Mouse (Mus musculus) liver, embryonic 11.5 days (tissue): Measurements from ENCODE around the gene Sertad2. TPM values are rescaled to one million over a fixed set of nuclear protein-coding genes. Genes with fewer than 3 reads are reported as not detected.
A peak's percentile ranks its signal among the peaks of the same experiment; 100 is the strongest.

Source experiments
- ATAC-seq: fragments of 200-750 bp; cut with Nextera tagmentation; replicated peaks from 2 replicates; pipeline ENCODE4 v1.8.0; 2017; ENCODE audit warnings: moderate number of reproducible peaks, mild to moderate bottlenecking, moderate TSS enrichment, moderate library complexity; ENCODE audit not compliant: low FRiP score
- DNase-seq: peaks from one replicate; pipeline ENCODE4 v3.0.0-alpha.2; 2017; ENCODE audit warnings: low spot score
- H3K27ac ChIP-seq: fragments of 300-500 bp; sonication (generic); 2 replicates; pipeline ENCODE4 v1.5.1; 2014; ENCODE audit warnings: mild to moderate bottlenecking, low read depth, low read length, control low read depth
- H3K27me3 ChIP-seq: fragments of 300-500 bp; sonication (generic); replicated peaks from 2 replicates; pipeline ENCODE4 v1.6.1; 2014; ENCODE audit warnings: low read length, mixed read lengths; ENCODE audit not compliant: control insufficient read depth, insufficient read depth
- H3K36me3 ChIP-seq: fragments of 300-500 bp; sonication (generic); 2 replicates; pipeline ENCODE4 v1.6.1; 2014; ENCODE audit warnings: mild to moderate bottlenecking, low read length, moderate library complexity, mixed read lengths; ENCODE audit not compliant: control insufficient read depth, insufficient read depth
- H3K4me1 ChIP-seq: fragments of 300-500 bp; sonication (generic); replicated peaks from 2 replicates; pipeline ENCODE4 v1.6.1; 2014; ENCODE audit warnings: low read length, mixed read lengths; ENCODE audit not compliant: control insufficient read depth, insufficient read depth
- H3K4me2 ChIP-seq: fragments of 300-500 bp; sonication (generic); 2 replicates; pipeline ENCODE4 v1.6.1; 2014; ENCODE audit warnings: mild to moderate bottlenecking, control low read depth, moderate library complexity
- H3K4me3 ChIP-seq: fragments of 300-500 bp; sonication (generic); 2 replicates; pipeline ENCODE4 v1.5.1; 2014; ENCODE audit warnings: low read depth, low read length, control low read depth
- H3K9ac ChIP-seq: fragments of 300-500 bp; sonication (generic); 2 replicates; pipeline ENCODE4 v1.6.1; 2014; ENCODE audit warnings: low read depth, low read length, control low read depth
- H3K9me3 ChIP-seq: fragments of 300-500 bp; sonication (generic); 2 replicates; pipeline ENCODE4 v1.6.1; 2016; ENCODE audit warnings: low read length, inconsistent platforms, mixed read lengths; ENCODE audit not compliant: control insufficient read depth
- WGBS: fragments of 180-500 bp; shearing (Covaris S2); extraction: QIAGEN DNeasy Blood & Tissue Kit; methylation state at CpG from one replicate; pipeline ENCODE4 v1.1.7; 2014; 5-methylcytosine and 5-hydroxymethylcytosine counted together
- polyA plus RNA-seq: library from polyadenylated mRNA; unstranded; fragments of >200 nt; fragmentation: Nextera tagmentation; extraction: Ambion mirVana; gene quantifications from 2 replicates; pipeline ENCODE4 v1.2.1, GENCODE M21; 2014

The Sertad2 gene
- polyA plus RNA-seq, 1 experiment from 2014 or later, result 16.2 TPM

GRCm38 (mm10) chr11:20643161-20643560, 100.1 kb downstream of the Sertad2 start:
- 68% methylated on average over 5 of the region's 5 CpGs for WGBS
- H3K27ac ChIP-seq, result no peak overlapping the region
- no peak overlapping the region for H3K9ac ChIP-seq
- no peak overlapping the region for H3K4me2 ChIP-seq
- peaks cover 42% of the 10 kb centered on the region for H3K4me1 ChIP-seq
- no peak overlapping the region for H3K4me3 ChIP-seq
- no peaks in the 10 kb centered on the region for H3K9me3 ChIP-seq
- ATAC-seq, result no peak
- no peaks in the 10 kb centered on the region for H3K27me3 ChIP-seq
- H3K36me3 ChIP-seq, result peaks cover 5% of the 10 kb centered on the region
- no peak for DNase-seq

- Histone ChIP-seq H3K4me2 (no peak overlapping the region), H3K4me3 (no peak overlapping the region), H3K9me3 (no peaks in the 10 kb centered on the region), H3K4me1 (peaks cover 37% of the 10 kb centered on the region), H3K27ac (no peak overlapping the region), H3K27me3 (no peaks in the 10 kb centered on the region), H3K36me3 (peaks cover 9% of the 10 kb centered on the region), H3K9ac (no peak overlapping the region)
- 71% methylated on average over 1 of the region's 1 CpGs for WGBS
- ATAC-seq (no peak), DNase-seq (no peak)
These were observed 101.1 kb downstream of the Sertad2 start for GRCm38 (mm10) chr11:20644166-20644565.

DNA sequence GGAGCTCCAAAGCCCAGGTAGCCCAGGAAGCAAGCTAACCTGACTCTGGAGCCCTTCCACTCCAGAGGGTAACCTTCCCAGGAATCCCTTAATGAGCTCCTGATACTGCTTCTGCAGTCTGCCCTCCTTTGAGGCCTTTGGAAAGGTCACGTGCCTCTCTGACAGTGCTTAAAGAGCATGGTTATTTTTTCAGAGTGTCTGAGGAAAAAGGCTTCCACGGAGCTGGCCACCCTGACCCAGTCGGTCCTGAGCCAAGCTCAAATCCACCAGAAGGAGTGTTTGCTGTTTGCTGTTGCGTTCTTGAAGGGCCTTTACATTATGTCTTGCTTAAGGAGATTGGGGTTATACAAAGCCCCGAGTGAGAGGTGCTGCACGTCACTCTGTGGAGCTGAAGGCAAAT, 101.8 kb downstream of the Sertad2 start:
- no peak overlapping the region for H3K4me2 ChIP-seq
- DNase-seq (no peak), ATAC-seq (no peak)
- H3K4me3 ChIP-seq, result no peak overlapping the region
- peaks cover 11% of the 10 kb centered on the region for H3K36me3 ChIP-seq
- no peaks in the 10 kb centered on the region for H3K9me3 ChIP-seq
- H3K9ac ChIP-seq, result no peak overlapping the region
- no peaks in the 10 kb centered on the region for H3K27me3 ChIP-seq
- no peak overlapping the region for H3K27ac ChIP-seq
- whole genome bisulfite sequencing, result 60% methylated on average over 6 of the region's 6 CpGs
- peaks cover 31% of the 10 kb centered on the region for H3K4me1 ChIP-seq

GRCm38 (mm10) chr11:20645521-20645920, 102.5 kb downstream of the Sertad2 start:
- peaks cover 25% of the 10 kb centered on the region for H3K4me1 ChIP-seq
- H3K27ac ChIP-seq, result no peak overlapping the region
- 77% methylated on average over 3 of the region's 3 CpGs for WGBS
- DNase-seq (no peak), ATAC-seq (no peak)
- H3K36me3 ChIP-seq, result peaks cover 12% of the 10 kb centered on the region
- H3K4me2 ChIP-seq, result no peak overlapping the region
- no peak overlapping the region for H3K9ac ChIP-seq
- H3K9me3 ChIP-seq, result no peaks in the 10 kb centered on the region
- no peaks in the 10 kb centered on the region for H3K27me3 ChIP-seq
- H3K4me3 ChIP-seq, result no peak overlapping the region

DNA sequence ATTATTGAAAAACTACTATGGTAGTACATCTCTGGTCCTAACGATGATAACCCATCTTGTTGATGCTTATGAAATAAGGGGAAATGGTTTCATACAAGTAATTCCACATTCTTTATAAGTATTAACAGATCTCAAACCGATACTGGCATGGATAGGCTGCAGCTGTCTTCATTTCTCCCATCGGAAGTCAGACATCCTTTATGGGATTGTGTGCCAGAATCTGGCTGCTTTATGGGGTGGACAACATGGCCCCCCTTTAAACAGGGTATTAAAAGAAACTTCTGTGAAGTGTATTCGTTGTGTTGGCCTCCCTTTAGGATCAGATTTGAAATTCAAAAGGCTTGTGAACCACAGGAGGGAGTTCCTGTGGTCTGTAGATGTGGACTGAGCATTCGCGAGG, 103.1 kb downstream of the Sertad2 start:
- Histone ChIP-seq H3K4me3 (no peak overlapping the region), H3K9me3 (no peaks in the 10 kb centered on the region), H3K27me3 (no peaks in the 10 kb centered on the region), H3K4me2 (no peak overlapping the region), H3K36me3 (peaks cover 12% of the 10 kb centered on the region), H3K27ac (no peak overlapping the region), H3K9ac (no peak overlapping the region), H3K4me1 (peaks cover 21% of the 10 kb centered on the region)
- DNase-seq, result no peak
- no peak for ATAC-seq
- WGBS, result 73% methylated on average over 6 of the region's 6 CpGs

DNA sequence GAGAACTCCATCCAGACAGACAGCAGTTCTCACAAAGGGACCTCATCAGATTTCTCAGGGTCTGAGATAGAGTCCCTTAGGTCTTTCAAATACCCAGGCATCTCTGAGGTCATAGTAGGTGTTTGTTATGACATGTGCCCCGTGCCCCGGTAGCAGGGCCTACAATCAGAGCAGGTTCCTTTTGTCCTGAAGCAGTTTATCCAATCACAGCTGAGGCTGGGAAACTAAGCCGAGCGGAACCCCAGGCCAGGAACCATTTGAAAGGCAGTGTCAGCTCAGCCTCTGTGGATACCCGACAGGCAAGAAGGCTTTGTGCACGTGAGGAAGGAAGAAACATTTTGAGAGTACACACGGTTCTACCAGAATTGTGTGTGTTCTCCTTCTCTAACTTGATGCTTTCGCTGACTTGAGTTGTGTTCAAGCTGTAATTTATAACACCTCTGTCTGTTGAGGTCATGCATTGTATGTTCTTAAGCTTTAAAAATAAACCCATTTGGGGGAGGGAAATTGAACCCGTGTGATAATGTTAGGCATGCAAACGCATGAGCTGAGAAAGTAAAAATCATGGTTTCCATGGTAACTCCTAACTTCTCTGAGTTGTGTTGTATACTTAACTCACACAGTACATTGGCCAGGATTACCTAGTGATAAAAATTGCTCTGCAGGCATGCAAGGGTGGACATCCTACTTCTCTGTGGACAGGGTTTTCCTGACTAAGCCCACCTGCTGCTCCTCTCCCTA, 104.1 kb downstream of the Sertad2 start:
- WGBS, result 72% methylated on average over 10 of the region's 10 CpGs
- Histone ChIP-seq H3K27me3 (no peaks in the 10 kb centered on the region), H3K9ac (no peak overlapping the region), H3K9me3 (no peaks in the 10 kb centered on the region), H3K4me3 (no peak overlapping the region), H3K36me3 (peaks cover 12% of the 10 kb centered on the region), H3K4me2 (no peak overlapping the region), H3K27ac (no peak overlapping the region), H3K4me1 (peaks cover 19% of the 10 kb centered on the region)
- ATAC-seq, result no peak
- no peak for DNase-seq

GRCm38 (mm10) chr11:20647902-20648625, 105.0 kb downstream of the Sertad2 start:
- Histone ChIP-seq H3K27ac (no peak overlapping the region), H3K9ac (0 out of 2 replicates have a peak overlapping the region, but pooled peaks have one; percentile 25), H3K36me3 (peaks cover 12% of the 10 kb centered on the region), H3K27me3 (no peaks in the 10 kb centered on the region), H3K4me3 (no peak overlapping the region), H3K4me1 (peaks cover 18% of the 10 kb centered on the region), H3K9me3 (no peaks in the 10 kb centered on the region), H3K4me2 (no peak overlapping the region)
- no peak for ATAC-seq
- no peak for DNase-seq
- WGBS, result 56% methylated on average over 19 of the region's 19 CpGs

- H3K36me3 ChIP-seq, result peaks cover 12% of the 10 kb centered on the region
- no peaks in the 10 kb centered on the region for H3K27me3 ChIP-seq
- H3K4me2 ChIP-seq, result no peak overlapping the region
- WGBS, result 82% methylated on average over 5 of the region's 5 CpGs
- DNase-seq (no peak), ATAC-seq (no peak)
- H3K9ac ChIP-seq, result no peak overlapping the region
- no peak overlapping the region for H3K4me3 ChIP-seq
- no peaks in the 10 kb centered on the region for H3K9me3 ChIP-seq
- H3K4me1 ChIP-seq, result peaks cover 17% of the 10 kb centered on the region
- no peak overlapping the region for H3K27ac ChIP-seq
These were observed 106.4 kb downstream of the Sertad2 start for GRCm38 (mm10) chr11:20649477-20649876.
